Mouse (Mus musculus) cerebellum, adult 2 months (tissue): ENCODE results near the gene Smarce1. TPM values are rescaled to one million over a fixed set of nuclear protein-coding genes. Genes with fewer than 3 reads are reported as not detected.

Source experiments
- DNase-seq, 2 experiments: peaks; one replicate each; pipeline ENCODE4 v3.0.0; 2021
- H3K27ac ChIP-seq: fragments of 200-500 bp; 2 replicates; pipeline ENCODE4 v1.5.1; 2012; ENCODE audit warnings: low read length, control low read depth, inconsistent platforms; ENCODE audit not compliant: insufficient read depth
- H3K27me3 ChIP-seq: fragments of 200-500 bp; 2 replicates; pipeline ENCODE4 v1.6.1; 2012; ENCODE audit warnings: inconsistent platforms, mild to moderate bottlenecking, low read length, moderate library complexity; ENCODE audit not compliant: control insufficient read depth, insufficient read depth
- H3K4me1 ChIP-seq: fragments of 200-500 bp; 2 replicates; pipeline ENCODE4 v1.6.1; 2011; ENCODE audit warnings: low read length; ENCODE audit not compliant: control insufficient read depth, insufficient read depth
- H3K4me3 ChIP-seq: fragments of 200-500 bp; replicated peaks from 2 replicates; pipeline ENCODE3; 2011; ENCODE audit warnings: mild to moderate bottlenecking, low read depth, low read length, control low read depth; ENCODE audit not compliant: insufficient read depth
- CTCF ChIP-seq: fragments of 200-500 bp; IDR thresholded peaks from 2 replicates; pipeline ENCODE4 v1.5.1; 2011; ENCODE audit warnings: low read depth, mild to moderate bottlenecking, control low read depth, low read length, moderate library complexity, borderline replicate concordance; ENCODE audit not compliant: insufficient read depth
- POLR2A ChIP-seq: fragments of 200-500 bp; IDR thresholded peaks from 2 replicates; pipeline ENCODE4 v1.6.1; 2011; ENCODE audit warnings: low read length, control low read depth, borderline replicate concordance; ENCODE audit not compliant: insufficient read depth
- WGBS: fragments of 180-500 bp; shearing (Covaris S2); methylation state at CpG from one replicate; pipeline ENCODE4 v1.1.7; 2018; 5-methylcytosine and 5-hydroxymethylcytosine counted together
- polyA plus RNA-seq: library from polyadenylated mRNA; depleted of rRNA; stranded (reverse); fragments of >200 nt; gene quantifications from 2 replicates; pipeline ENCODE4 v1.2.3, GENCODE M21; 2012

Smarce1 gene
- polyA plus RNA-seq, 1 experiment = 67.1 TPM

GRCm38 (mm10) chr11:99189154-99189582 lies 41.6 kb downstream of the Smarce1 start:
- WGBS = 22% methylated on average over 14 of the region's 14 CpGs
- no peak for TF ChIP-seq POLR2A
- TF ChIP-seq CTCF = peak; percentile 88
- Histone ChIP-seq H3K4me3 (no peak overlapping the region), H3K4me1 (no peaks in the 10 kb centered on the region), H3K27me3 (no peaks in the 10 kb centered on the region), H3K27ac (no peak overlapping the region)
- DNase-seq = peak; percentile 60 to 72

GRCm38 (mm10) chr11:99187348-99187747 lies 43.5 kb downstream of the Smarce1 start:
- no peak for DNase-seq
- Histone ChIP-seq H3K27me3 (no peaks in the 10 kb centered on the region), H3K4me1 (no peaks in the 10 kb centered on the region), H3K4me3 (no peak overlapping the region), H3K27ac (no peak overlapping the region)
- WGBS = 97% methylated on average over 4 of the region's 4 CpGs
- TF ChIP-seq CTCF = no peak
- TF ChIP-seq POLR2A = no peak

- Histone ChIP-seq H3K27me3 (no peaks in the 10 kb centered on the region), H3K27ac (no peak overlapping the region), H3K4me3 (no peak overlapping the region), H3K4me1 (no peaks in the 10 kb centered on the region)
- 77% methylated on average over 2 of the region's 2 CpGs for WGBS
- TF ChIP-seq POLR2A = no peak
- TF ChIP-seq CTCF = no peak
- no peak for DNase-seq
Observed at GRCm38 (mm10) chr11:99186836-99187235, 44.0 kb downstream of the Smarce1 start.

GRCm38 (mm10) chr11:99182575-99182974 lies 48.2 kb downstream of the Smarce1 start:
- TF ChIP-seq POLR2A = no peak
- no peak for TF ChIP-seq CTCF
- H3K27me3 ChIP-seq = no peaks in the 10 kb centered on the region
- no peaks in the 10 kb centered on the region for H3K4me1 ChIP-seq
- 32% methylated on average over 11 of the region's 11 CpGs for WGBS
- H3K27ac ChIP-seq = no peak overlapping the region
- no peak overlapping the region for H3K4me3 ChIP-seq
- no peak for DNase-seq

- H3K4me3 ChIP-seq = no peak overlapping the region
- H3K4me1 ChIP-seq = no peaks in the 10 kb centered on the region
- TF ChIP-seq CTCF (no peak), POLR2A (no peak)
- no peak overlapping the region for H3K27ac ChIP-seq
- no peaks in the 10 kb centered on the region for H3K27me3 ChIP-seq
- WGBS = 83% methylated on average over 5 of the region's 5 CpGs
- no peak for DNase-seq
Observed at GRCm38 (mm10) chr11:99180071-99180470, 50.7 kb downstream of the Smarce1 start.

- no peaks in the 10 kb centered on the region for H3K27me3 ChIP-seq
- 47% methylated on average over 2 of the region's 3 CpGs for WGBS
Observed at GRCm38 (mm10) chr11:99177925-99178198, 53.0 kb downstream of the Smarce1 start.

GRCm38 (mm10) chr11:99177054-99177924 lies 53.5 kb downstream of the Smarce1 start:
- WGBS = 55% methylated on average over 5 of the region's 5 CpGs
- H3K4me1 ChIP-seq = no peaks in the 10 kb centered on the region
- TF ChIP-seq POLR2A (no peak), CTCF (no peak)
- no peaks in the 10 kb centered on the region for H3K27me3 ChIP-seq
- DNase-seq = no peak
- no peak overlapping the region for H3K4me3 ChIP-seq
- H3K27ac ChIP-seq = no peak overlapping the region

More at GRCm38 (mm10) chr11:99177925-99178198, 53.0 kb downstream of the Smarce1 start:
- no peak overlapping the region for H3K4me3 ChIP-seq
- TF ChIP-seq POLR2A = no peak
- TF ChIP-seq CTCF = no peak
- H3K4me1 ChIP-seq = no peaks in the 10 kb centered on the region
- no peak overlapping the region for H3K27ac ChIP-seq
- DNase-seq = no peak

GRCm38 (mm10) chr11:99172002-99172401 lies 58.8 kb downstream of the Smarce1 start:
- no peak for DNase-seq
- Histone ChIP-seq H3K4me1 (no peaks in the 10 kb centered on the region), H3K27me3 (no peaks in the 10 kb centered on the region), H3K4me3 (no peak overlapping the region), H3K27ac (no peak overlapping the region)
- TF ChIP-seq CTCF (no peak), POLR2A (no peak)
- 83% methylated on average over 4 of the region's 4 CpGs for WGBS
